Mouse (Mus musculus) hindbrain, embryonic 11.5 days (tissue): ENCODE measurements around the gene Ces1h. TPM values are rescaled to one million over a fixed set of nuclear protein-coding genes. Genes with fewer than 3 reads are reported as not detected.

Source experiments
- ATAC-seq: fragments of 200-750 bp; cut with Nextera tagmentation; 2 replicates; pipeline ENCODE4 v1.8.0; 2017; ENCODE audit warnings: mild to moderate bottlenecking, moderate TSS enrichment, moderate library complexity; ENCODE audit not compliant: low FRiP score
- DNase-seq: peaks from one replicate; pipeline ENCODE4 v3.0.0-alpha.2; 2015; ENCODE audit warnings: low spot score
- H3K27ac ChIP-seq: fragments of 300-500 bp; sonication (generic); 2 replicates; pipeline ENCODE4 v1.5.1; 2014; ENCODE audit warnings: mild to moderate bottlenecking, low read depth, low read length
- H3K27me3 ChIP-seq: fragments of 300-500 bp; sonication (generic); 2 replicates; pipeline ENCODE4 v1.6.1; 2014; ENCODE audit warnings: mild to moderate bottlenecking, low read length, moderate library complexity, mixed read lengths; ENCODE audit not compliant: control insufficient read depth, insufficient read depth
- H3K36me3 ChIP-seq: fragments of 300-500 bp; sonication (generic); 2 replicates; pipeline ENCODE4 v1.6.1; 2014; ENCODE audit warnings: mild to moderate bottlenecking, low read length, moderate library complexity, mixed read lengths; ENCODE audit not compliant: control insufficient read depth, insufficient read depth
- H3K4me1 ChIP-seq: fragments of 300-500 bp; sonication (generic); replicated peaks from 2 replicates; pipeline ENCODE4 v1.6.1; 2014; ENCODE audit warnings: low read length, mixed read lengths; ENCODE audit not compliant: control insufficient read depth, insufficient read depth
- H3K4me2 ChIP-seq: fragments of 300-500 bp; sonication (generic); replicated peaks from 2 replicates; pipeline ENCODE4 v1.6.1; 2014; ENCODE audit warnings: mild to moderate bottlenecking, low read depth, low read length
- H3K4me3 ChIP-seq: fragments of 300-500 bp; sonication (generic); 2 replicates; pipeline ENCODE4 v1.5.1; 2014; ENCODE audit warnings: low read depth, low read length
- H3K9ac ChIP-seq: fragments of 300-500 bp; sonication (generic); 2 replicates; pipeline ENCODE4 v1.6.1; 2014; ENCODE audit warnings: low read depth, low read length
- H3K9me3 ChIP-seq: fragments of 300-500 bp; sonication (generic); 2 replicates; pipeline ENCODE4 v1.6.1; 2016; ENCODE audit warnings: low read length; ENCODE audit not compliant: control insufficient read depth
- WGBS: fragments of 180-500 bp; shearing (Covaris S2); extraction: QIAGEN DNeasy Blood & Tissue Kit; methylation state at CpG from one replicate; pipeline ENCODE4 v1.1.7; 2014; 5-methylcytosine and 5-hydroxymethylcytosine counted together
- polyA plus RNA-seq: library from polyadenylated mRNA; unstranded; fragments of >200 nt; fragmentation: Nextera tagmentation; extraction: Ambion mirVana; gene quantifications from 2 replicates; pipeline ENCODE4 v1.2.1, GENCODE M21; 2014

The Ces1h gene
- polyA plus RNA-seq, 1 experiment from 2014 or later, result not detected

- H3K4me3 ChIP-seq, result no peak overlapping the region
- no peaks in the 10 kb centered on the region for H3K36me3 ChIP-seq
- no peaks in the 10 kb centered on the region for H3K9me3 ChIP-seq
- ATAC-seq, result no peak
- no peaks in the 10 kb centered on the region for H3K4me1 ChIP-seq
- H3K27me3 ChIP-seq, result no peaks in the 10 kb centered on the region
- WGBS, result 76% methylated on average over 2 of the region's 2 CpGs
- no peak overlapping the region for H3K27ac ChIP-seq
- no peak overlapping the region for H3K4me2 ChIP-seq
- no peak for DNase-seq
- no peak overlapping the region for H3K9ac ChIP-seq
Measured at GRCm38 (mm10) chr8:93339531-93339930, 40.0 kb downstream of the Ces1h start.

- no peaks in the 10 kb centered on the region for H3K27me3 ChIP-seq
- H3K36me3 ChIP-seq, result no peaks in the 10 kb centered on the region
- H3K4me3 ChIP-seq, result no peak within 1 kb of the TSS
- H3K9ac ChIP-seq, result no peak within 1 kb of the TSS
- no peak within 1 kb of the TSS for H3K4me2 ChIP-seq
- ATAC-seq (no peak), DNase-seq (no peak)
- H3K9me3 ChIP-seq, result no peaks in the 10 kb centered on the region
- WGBS, result 71% methylated on average over 3 of the region's 3 CpGs
- no peak within 1 kb of the TSS for H3K27ac ChIP-seq
- no peaks in the 10 kb centered on the region for H3K4me1 ChIP-seq
Measured at GRCm38 (mm10) chr8:93337207-93337606, 42.3 kb downstream of the Ces1h start, which contains the start of gene Ces1g. Gene Ces1g, minus strand, starts transcription at chr8:93337308.

- WGBS, result 81% methylated on average over 1 of the region's 1 CpGs
- Histone ChIP-seq H3K4me2 (no peak overlapping the region), H3K4me3 (no peak overlapping the region), H3K27me3 (no peaks in the 10 kb centered on the region), H3K27ac (no peak overlapping the region), H3K4me1 (no peaks in the 10 kb centered on the region), H3K9ac (no peak overlapping the region), H3K9me3 (no peaks in the 10 kb centered on the region), H3K36me3 (no peaks in the 10 kb centered on the region)
- no peak for DNase-seq
- ATAC-seq, result no peak
Measured at GRCm38 (mm10) chr8:93332703-93333102, 46.8 kb downstream of the Ces1h start.

- no peak for DNase-seq
- no peak for ATAC-seq
- Histone ChIP-seq H3K27ac (no peak overlapping the region), H3K4me1 (no peaks in the 10 kb centered on the region), H3K9me3 (no peaks in the 10 kb centered on the region), H3K36me3 (no peaks in the 10 kb centered on the region), H3K27me3 (no peaks in the 10 kb centered on the region), H3K4me2 (no peak overlapping the region), H3K9ac (no peak overlapping the region), H3K4me3 (no peak overlapping the region)
- WGBS, result 94% methylated on average over 2 of the region's 2 CpGs
Measured at GRCm38 (mm10) chr8:93331151-93331550, 48.4 kb downstream of the Ces1h start.

- H3K27me3 ChIP-seq, result no peaks in the 10 kb centered on the region
- DNase-seq, result no peak
- no peak overlapping the region for H3K27ac ChIP-seq
- WGBS, result 80% methylated on average over 2 of the region's 2 CpGs
- no peak overlapping the region for H3K4me2 ChIP-seq
- no peak for ATAC-seq
- H3K4me1 ChIP-seq, result no peaks in the 10 kb centered on the region
- H3K9ac ChIP-seq, result no peak overlapping the region
- no peaks in the 10 kb centered on the region for H3K36me3 ChIP-seq
- H3K9me3 ChIP-seq, result no peaks in the 10 kb centered on the region
- H3K4me3 ChIP-seq, result no peak overlapping the region
Measured at GRCm38 (mm10) chr8:93325123-93325522, 54.4 kb downstream of the Ces1h start.

GRCm38 (mm10) chr8:93317031-93317430 is 62.5 kb downstream of the Ces1h start:
- H3K36me3 ChIP-seq, result no peaks in the 10 kb centered on the region
- no peaks in the 10 kb centered on the region for H3K27me3 ChIP-seq
- H3K9ac ChIP-seq, result no peak overlapping the region
- 86% methylated on average over 2 of the region's 2 CpGs for WGBS
- ATAC-seq (no peak), DNase-seq (no peak)
- no peak overlapping the region for H3K4me2 ChIP-seq
- no peak overlapping the region for H3K4me3 ChIP-seq
- no peak overlapping the region for H3K27ac ChIP-seq
- H3K9me3 ChIP-seq, result no peaks in the 10 kb centered on the region
- no peaks in the 10 kb centered on the region for H3K4me1 ChIP-seq

GRCm38 (mm10) chr8:93315557-93315956 is 64.0 kb downstream of the Ces1h start:
- Histone ChIP-seq H3K27ac (no peak overlapping the region), H3K27me3 (no peaks in the 10 kb centered on the region), H3K4me1 (no peaks in the 10 kb centered on the region), H3K36me3 (no peaks in the 10 kb centered on the region), H3K9me3 (no peaks in the 10 kb centered on the region), H3K9ac (no peak overlapping the region), H3K4me3 (no peak overlapping the region), H3K4me2 (no peak overlapping the region)
- DNase-seq (no peak), ATAC-seq (no peak)
- WGBS, result 89% methylated on average over 2 of the region's 2 CpGs

Other genes starting within 250 kb of the Ces1h start
- gene Ces1c, start 248.4 kb downstream of the Ces1h start, polyA plus RNA-seq, result not detected in 2 replicates
- gene Ces1d, start 181.9 kb downstream of the Ces1h start, polyA plus RNA-seq, result 0.53 TPM in 1 of 2 replicates, not detected in the other
- gene Ces1e, start 150.1 kb downstream of the Ces1h start, polyA plus RNA-seq, result not detected in 2 replicates
- gene Ces1f, start 100.0 kb downstream of the Ces1h start, polyA plus RNA-seq, result not detected in 2 replicates
- gene Ces1g, start 42.4 kb downstream of the Ces1h start, polyA plus RNA-seq, result not detected in 2 replicates
- 0.21 TPM in 1 of 2 replicates, not detected in the other for gene Ces5a, start 156.1 kb upstream of the Ces1h start, polyA plus RNA-seq